Mouse (Mus musculus) retina, postnatal 7 days (tissue): ENCODE results near the gene Nkapd1.

Experiments used
- DNase-seq: peaks from one replicate; pipeline ENCODE4 v3.0.0-alpha.2; 2012; ENCODE audit warnings: low read depth, low spot score

Gene Nkapd1

GRCm38 (mm10) chr9:50602055-50602845 lies 15.0 kb downstream of the Nkapd1 start:
- no peak for DNase-seq

- no peak for DNase-seq
Measured at GRCm38 (mm10) chr9:50601536-50601935, 15.7 kb downstream of the Nkapd1 start.

GRCm38 (mm10) chr9:50596973-50597372 lies 20.3 kb downstream of the Nkapd1 start:
- no peak for DNase-seq

GRCm38 (mm10) chr9:50594794-50595417 lies 22.4 kb downstream of the Nkapd1 start:
- DNase-seq: no peak

GRCm38 (mm10) chr9:50593544-50593943 lies 23.7 kb downstream of the Nkapd1 start:
- DNase-seq: no peak

- no peak for DNase-seq
Measured at GRCm38 (mm10) chr9:50592955-50593354, 24.3 kb downstream of the Nkapd1 start.

GRCm38 (mm10) chr9:50590856-50591518 lies 26.3 kb downstream of the Nkapd1 start:
- DNase-seq: no peak

- no peak for DNase-seq
Measured at GRCm38 (mm10) chr9:50586955-50587354, 30.3 kb downstream of the Nkapd1 start.

- no peak for DNase-seq
Measured at GRCm38 (mm10) chr9:50585145-50585818, 32.0 kb downstream of the Nkapd1 start.

GRCm38 (mm10) chr9:50580370-50580769 lies 36.9 kb downstream of the Nkapd1 start:
- no peak for DNase-seq

- no peak for DNase-seq
Measured at GRCm38 (mm10) chr9:50569599-50570525, 47.4 kb downstream of the Nkapd1 start.

GRCm38 (mm10) chr9:50567881-50568280 lies 49.4 kb downstream of the Nkapd1 start:
- no peak for DNase-seq

GRCm38 (mm10) chr9:50567372-50567771 lies 49.9 kb downstream of the Nkapd1 start:
- no peak for DNase-seq

GRCm38 (mm10) chr9:50565940-50566339 lies 51.3 kb downstream of the Nkapd1 start:
- DNase-seq: no peak

- no peak for DNase-seq
Measured at GRCm38 (mm10) chr9:50565173-50565572, 52.1 kb downstream of the Nkapd1 start.

GRCm38 (mm10) chr9:50561918-50562360 lies 55.3 kb downstream of the Nkapd1 start:
- no peak for DNase-seq

GRCm38 (mm10) chr9:50561145-50561917 lies 55.9 kb downstream of the Nkapd1 start, which contains the start of gene Tex12:
Tex12 (minus strand) TSS chr9:50561325.
- no peak for DNase-seq
